Mouse (Mus musculus): ENCODE data around the gene Mitf.

- no peak for TF ChIP-seq GATA1 (IDR thresholded peaks at IDR 0.05; ENCODE audit: borderline replicate concordance, low read length)
- no peak for TF ChIP-seq FLI1 (IDR thresholded peaks at IDR 0.05; ENCODE audit: low read length)
These were observed 196.3 kb downstream of the Mitf start for GRCm38 (mm10) chr6:98003114-98003513.

All from megakaryocyte, embryonic 14.5 days (primary cell).